Mouse (Mus musculus) cerebellum, adult 8-10 months (tissue): ENCODE data around the gene Lman1l.
A peak's percentile ranks its signal among the peaks of the same experiment; 100 is the strongest.

ENCODE experiments used
- DNase-seq: peaks from one replicate; pipeline ENCODE4 v3.0.0; 2022

The Lman1l gene

DNA sequence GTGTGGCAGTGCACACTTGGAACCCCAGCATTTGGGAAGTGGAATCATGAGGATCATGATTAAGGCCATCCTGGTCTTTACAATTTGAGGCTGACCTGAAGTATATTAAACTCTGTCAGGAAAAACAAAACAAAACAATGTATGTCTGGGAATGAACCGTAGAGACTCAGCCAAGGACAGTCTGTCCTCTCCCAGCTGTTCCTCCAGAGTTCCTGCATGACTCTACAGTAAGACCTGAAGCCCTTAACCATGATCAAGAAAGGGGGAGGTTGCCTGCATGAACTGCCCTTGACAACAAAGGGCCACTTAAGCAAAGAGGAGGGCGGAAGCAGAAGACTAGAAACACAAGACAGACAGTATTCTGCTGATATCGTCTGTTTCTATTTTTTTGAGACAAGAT is 45.0 kb downstream of the Lman1l start:
- DNase-seq: no peak

DNA sequence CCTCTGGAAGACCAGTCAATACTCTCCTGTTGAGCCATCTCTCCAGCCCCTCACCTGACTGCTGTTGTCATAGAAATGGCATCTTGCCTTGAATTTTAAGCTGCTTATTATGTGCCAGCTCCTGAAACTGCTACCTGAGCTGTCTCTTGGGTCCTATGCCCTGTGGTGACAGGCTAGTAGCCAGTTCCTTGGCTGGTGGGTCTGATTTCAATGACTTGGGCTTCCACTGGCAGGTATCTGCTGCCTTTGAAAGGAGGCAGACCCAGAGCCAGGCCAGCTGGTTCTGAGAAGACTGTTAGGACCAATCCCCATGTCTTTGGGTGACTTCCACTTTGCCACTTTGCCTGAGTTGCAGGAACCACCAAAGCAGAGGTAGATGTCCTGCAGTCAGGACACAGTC is 46.2 kb downstream of the Lman1l start:
- no peak for DNase-seq

- no peak for DNase-seq
Observed at GRCm38 (mm10) chr9:57568500-57568899, 52.1 kb downstream of the Lman1l start.

DNA sequence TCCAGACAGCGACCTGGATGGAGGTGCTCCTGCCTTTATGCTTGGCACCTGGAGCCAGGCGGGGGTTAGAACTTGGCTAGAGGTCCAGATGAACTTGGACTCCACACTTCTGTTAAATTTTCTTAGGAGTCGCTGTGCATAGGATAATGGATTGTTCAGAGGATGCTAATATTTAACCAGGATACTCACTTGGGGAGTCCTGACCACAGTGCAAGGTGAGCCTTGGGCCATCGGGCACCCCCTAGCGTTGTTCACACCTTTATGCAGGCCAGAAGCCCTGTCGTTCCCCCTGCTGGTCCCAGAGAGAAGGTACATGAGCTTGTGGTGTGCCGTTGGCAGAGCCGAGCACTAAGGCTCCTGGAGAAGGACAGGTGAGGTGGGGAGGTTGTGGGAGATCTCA is 53.7 kb downstream of the Lman1l start:
- DNase-seq: no peak

DNA sequence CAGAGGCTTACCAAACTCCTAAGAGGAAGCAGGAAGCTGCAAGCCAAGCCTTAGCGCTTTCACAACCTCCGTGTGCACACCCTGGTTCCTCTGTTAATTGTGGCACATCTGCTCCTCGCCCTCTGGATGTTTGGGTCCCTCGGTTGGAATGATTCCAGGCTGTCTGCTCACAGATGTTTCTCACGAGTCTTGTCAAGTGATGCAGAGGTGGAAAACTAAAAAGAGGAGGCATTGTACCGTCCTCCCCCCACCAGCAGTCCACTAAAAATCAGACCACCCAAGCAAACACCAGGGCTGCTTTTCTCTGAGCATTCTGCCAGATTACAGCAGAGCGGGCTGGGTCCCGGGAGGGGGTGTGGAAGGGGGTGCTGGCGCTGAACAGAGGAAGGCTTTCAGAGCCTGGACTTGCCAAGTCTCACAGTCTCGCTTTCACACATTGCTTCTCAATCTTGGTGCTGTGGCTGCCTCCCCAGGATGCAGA is 54.8 kb downstream of the Lman1l start:
- DNase-seq: no peak

GRCm38 (mm10) chr9:57564609-57565008 is 56.0 kb downstream of the Lman1l start:
- no peak for DNase-seq

DNA sequence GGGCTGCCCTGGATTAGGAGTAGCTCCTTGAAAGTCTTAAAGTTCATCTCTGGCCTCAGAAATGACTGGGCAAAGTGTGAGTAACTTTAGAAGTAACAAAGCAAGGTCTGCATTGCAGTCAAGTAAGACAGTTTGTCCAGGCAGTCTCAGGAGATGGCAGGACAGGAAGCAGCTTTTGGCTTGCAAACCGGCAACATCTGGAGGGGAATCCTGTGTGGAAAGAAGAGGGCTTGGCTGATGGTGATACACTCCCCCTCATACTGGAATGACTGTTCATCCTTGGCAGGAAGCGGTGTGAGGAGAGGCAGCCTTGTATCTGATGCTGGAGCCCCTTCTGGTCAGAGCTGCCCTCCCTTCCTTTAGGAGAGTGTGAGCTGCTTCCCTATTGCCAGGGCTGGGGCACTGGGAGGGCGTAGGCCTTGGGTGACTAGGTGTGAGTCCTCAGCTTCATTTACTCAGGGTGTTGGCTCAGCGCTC is 57.6 kb downstream of the Lman1l start:
- no peak for DNase-seq

GRCm38 (mm10) chr9:57561711-57562099 is 58.9 kb downstream of the Lman1l start:
- DNase-seq: no peak

GRCm38 (mm10) chr9:57560861-57561710 is 59.5 kb downstream of the Lman1l start, which contains the start of gene Scamp2:
Scamp2 (plus strand) TSS chr9:57560943.
- peak; percentile 96 for DNase-seq

GRCm38 (mm10) chr9:57560263-57560662 is 60.3 kb downstream of the Lman1l start:
- no peak for DNase-seq

DNA sequence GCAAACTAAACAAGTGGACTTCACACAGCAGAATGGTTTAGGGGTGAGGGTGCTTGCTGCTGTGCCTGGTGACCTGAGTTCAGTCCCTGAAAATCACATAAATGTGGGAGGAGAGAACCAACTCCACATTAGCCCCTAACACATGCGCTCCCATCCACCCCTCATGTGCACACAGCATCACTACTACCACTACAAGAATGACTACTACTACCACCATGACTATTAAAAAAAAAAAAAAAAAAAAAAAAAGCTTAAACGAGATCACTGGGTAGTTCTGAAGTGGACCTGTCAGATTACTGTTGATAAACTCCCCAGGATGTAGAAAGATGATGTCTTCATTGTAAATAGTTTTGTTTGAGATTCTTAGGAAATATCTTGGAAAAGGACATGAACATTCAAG is 61.0 kb downstream of the Lman1l start:
- DNase-seq: no peak

DNA sequence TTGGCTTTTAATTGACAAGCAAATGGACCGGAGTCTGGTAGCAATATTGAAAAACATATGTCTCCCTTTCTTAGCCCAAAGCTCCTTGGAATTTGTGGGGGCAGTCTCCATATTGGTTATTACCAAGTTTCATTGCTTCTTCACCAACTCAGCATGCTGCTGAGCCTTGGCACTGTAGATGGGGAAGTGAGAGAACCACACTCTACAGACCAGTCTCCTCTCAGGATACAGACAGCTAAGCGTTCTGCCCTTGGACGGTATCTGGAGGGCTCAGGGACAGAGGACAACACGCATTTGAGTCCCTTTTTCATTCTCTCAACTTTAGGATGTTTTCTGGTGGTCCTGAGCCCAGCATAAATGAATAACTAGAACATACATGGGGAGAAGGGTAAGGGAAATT is 61.9 kb downstream of the Lman1l start:
- no peak for DNase-seq

DNA sequence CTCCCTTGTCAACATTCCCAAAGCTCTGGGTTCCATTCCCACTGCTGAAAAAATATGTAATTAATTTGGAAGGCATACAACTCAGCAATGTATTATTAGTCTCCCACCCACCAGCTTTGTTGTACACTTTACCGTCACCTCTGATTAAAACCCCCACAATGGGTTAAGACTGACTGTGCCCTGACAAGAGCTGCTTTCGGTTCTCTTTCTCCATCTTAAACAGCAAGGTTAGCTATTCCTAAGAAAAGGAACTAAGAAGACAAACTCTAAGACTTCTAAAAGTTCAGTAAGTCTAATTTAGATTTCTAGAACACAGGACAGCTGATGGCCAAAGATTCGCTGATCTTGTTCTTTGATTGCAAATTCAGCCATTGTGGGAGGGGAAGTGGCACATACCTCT is 63.4 kb downstream of the Lman1l start:
- DNase-seq: no peak
